Mouse (Mus musculus) left cerebral cortex, postnatal 14 days (tissue): ENCODE data around the gene Ctdspl. TPM values are rescaled to one million over a fixed set of nuclear protein-coding genes. Genes with fewer than 3 reads are reported as not detected.

Source experiments
- DNase-seq, 2 experiments: peaks; one replicate each; pipeline ENCODE4 v3.0.0; 2021 to 2022; ENCODE audit warnings: low spot score in 2 of 2, mixed read lengths in 1 of 2
- intact Hi-C: fragments of 180-260 bp; cut with DNase I; formaldehyde crosslinking; loops from one replicate; pipeline ENCODE4 v1.15.1; 2025
- total RNA-seq, 2 experiments: library from RNA; stranded (reverse); gene quantifications; 2 replicates each; pipeline ENCODE4 v1.2.3; 2021

Gene Ctdspl
- total RNA-seq, 2 experiments from 2014 or later, result 31.5 to 36.6 TPM

- DNase-seq, result no peak
- intact Hi-C loops, result no loop called here
Observed at GRCm38 (mm10) chr9:118975211-118975671, 49.0 kb downstream of the Ctdspl start.

GRCm38 (mm10) chr9:118975758-118976157 lies 49.5 kb downstream of the Ctdspl start:
- intact Hi-C loops, result no loop called here

GRCm38 (mm10) chr9:118976561-118976960 lies 50.3 kb downstream of the Ctdspl start:
- intact Hi-C loops, result no loop called here
- DNase-seq, result no peak

More at GRCm38 (mm10) chr9:118975758-118976157, 49.5 kb downstream of the Ctdspl start:
- DNase-seq, result no peak

GRCm38 (mm10) chr9:118977425-118977824 lies 51.2 kb downstream of the Ctdspl start:
- DNase-seq, result no peak
- intact Hi-C loops, result no loop called here

- intact Hi-C loops, result no loop called here
Observed at GRCm38 (mm10) chr9:118980411-118980823, 54.2 kb downstream of the Ctdspl start.

GRCm38 (mm10) chr9:118984650-118985432 lies 58.6 kb downstream of the Ctdspl start:
- intact Hi-C loops, result no loop called here
- no peak for DNase-seq

More at GRCm38 (mm10) chr9:118980411-118980823, 54.2 kb downstream of the Ctdspl start:
- DNase-seq, result no peak

- DNase-seq, result no peak
Observed at GRCm38 (mm10) chr9:118986286-118986685, 60.0 kb downstream of the Ctdspl start.

GRCm38 (mm10) chr9:118988787-118989580 lies 62.7 kb downstream of the Ctdspl start:
- DNase-seq, result no peak
- intact Hi-C loops, result no loop called here

More at GRCm38 (mm10) chr9:118986286-118986685, 60.0 kb downstream of the Ctdspl start:
- intact Hi-C loops, result no loop called here

GRCm38 (mm10) chr9:118990490-118990889 lies 64.2 kb downstream of the Ctdspl start:
- DNase-seq, result peak in 1 of 2 experiments; percentile 61
- intact Hi-C loops, result loop anchor here (5.0 kb wide), 1 partner anchor 63 kb away; the partner anchor contains the start of gene Ctdspl

- intact Hi-C loops, result loop anchor here (5.0 kb wide), 1 partner anchor 65 kb away; the partner anchor contains the start of gene Ctdspl
- no peak for DNase-seq
Observed at GRCm38 (mm10) chr9:118991750-118992585, 65.7 kb downstream of the Ctdspl start.

- intact Hi-C loops, result loop anchor here (5.0 kb wide), 1 partner anchor 65 kb away; the partner anchor contains the start of gene Ctdspl
- no peak for DNase-seq
Observed at GRCm38 (mm10) chr9:118992586-118992955, 66.3 kb downstream of the Ctdspl start.

GRCm38 (mm10) chr9:118994524-118995227 lies 68.4 kb downstream of the Ctdspl start:
- no peak for DNase-seq
- intact Hi-C loops, result loop anchor here (5.0 kb wide), 1 partner anchor 67 kb away; the partner anchor contains the start of gene Ctdspl

- no peak for DNase-seq
- intact Hi-C loops, result no loop called here
Observed at GRCm38 (mm10) chr9:118995539-118995938, 69.3 kb downstream of the Ctdspl start.

GRCm38 (mm10) chr9:118997241-118997640 lies 71.0 kb downstream of the Ctdspl start:
- no peak for DNase-seq
- intact Hi-C loops, result no loop called here

GRCm38 (mm10) chr9:119000196-119000595 lies 73.9 kb downstream of the Ctdspl start:
- intact Hi-C loops, result no loop called here
- DNase-seq, result no peak

GRCm38 (mm10) chr9:119002267-119002666 lies 76.0 kb downstream of the Ctdspl start:
- intact Hi-C loops, result no loop called here
- no peak for DNase-seq

- intact Hi-C loops, result no loop called here
- DNase-seq, result peak; percentile 63 to 69
Observed at GRCm38 (mm10) chr9:119003990-119004702, 77.9 kb downstream of the Ctdspl start.

GRCm38 (mm10) chr9:119004703-119005076 lies 78.4 kb downstream of the Ctdspl start:
- DNase-seq, result no peak
- intact Hi-C loops, result loop anchor here (5.0 kb wide), 1 partner anchor 77 kb away; the partner anchor contains the start of gene Ctdspl
